ENCODE assay signal across 8 mouse cellular contexts in the genomic region with DNA sequence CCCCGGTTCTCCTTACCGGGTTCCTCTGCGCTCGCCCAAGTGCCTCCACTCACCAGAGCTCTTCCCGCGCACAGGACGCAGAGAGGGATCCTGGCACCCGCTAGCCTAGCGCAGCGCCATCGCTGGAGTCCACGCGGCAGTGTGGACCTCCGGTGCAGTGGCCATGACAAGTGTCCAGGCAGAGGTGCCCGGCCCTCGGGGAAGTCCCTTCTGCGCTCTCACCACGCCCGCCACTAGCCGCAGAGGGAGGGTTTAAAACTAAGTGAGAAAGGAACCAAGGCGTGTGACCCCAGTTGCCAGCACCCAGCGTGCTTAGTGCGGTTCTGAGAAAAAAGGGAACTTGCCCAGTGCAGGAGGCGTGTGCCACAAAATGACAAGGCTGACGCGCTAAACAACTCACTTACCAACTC. TPM values are rescaled to one million over a fixed set of nuclear protein-coding genes. Genes with fewer than 3 reads are reported as not detected.
A peak's percentile ranks its signal among the peaks of the same experiment; 100 is the strongest.
DNase-seq lines count a peak whose midpoint lies in the region; ATAC-seq and TF ChIP-seq lines count a peak whose summit lies in the region.

A gene (minus strand): TSS at position 207 of the 410 bp plus-strand sequence.

- H3K27me3 ChIP-seq in kidney, postnatal 0 days (ENCODE audit: insufficient read depth, low read length), result 0 out of 2 replicates have a peak, but pooled peaks cover 3% of the 10 kb centered on the region
- no peaks in the 10 kb centered on the region for H3K27me3 ChIP-seq in kidney, adult 2 months (replicated peaks; ENCODE audit: control insufficient read depth, insufficient read depth, low read length)
- peaks cover 21% of the 10 kb centered on the region for H3K27me3 ChIP-seq in intestine, postnatal 0 days (replicated peaks; ENCODE audit: control insufficient read depth, insufficient read depth, low read length)
- no peaks in the 10 kb centered on the region for H3K27me3 ChIP-seq in megakaryocyte, embryonic 14.5 days (replicated peaks)

- ATAC-seq in kidney, postnatal 0 days (replicated peaks; ENCODE audit: low FRiP score, low read depth), result 0 out of 2 replicates have a peak, but pooled peaks have one; percentile 21
- ATAC-seq in intestine, postnatal 0 days, result no peak

- H3K4me3 ChIP-seq in kidney, postnatal 0 days (replicated peaks; ENCODE audit: low read depth, low read length), result peak within 1 kb of the TSS; percentile 17; the same call in 1 of the 2 replicates
- H3K4me3 ChIP-seq in kidney, adult 2 months (ENCODE audit: insufficient read depth, low read depth, low read length), result no peak within 1 kb of the TSS
- H3K4me3 ChIP-seq in bone marrow macrophage, adult 2 months (ENCODE audit: insufficient read depth, low read length), result peak within 1 kb of the TSS; percentile 80
- H3K4me3 ChIP-seq in intestine, postnatal 0 days (ENCODE audit: low read depth, low read length), result no peak within 1 kb of the TSS
- H3K4me3 ChIP-seq in megakaryocyte, embryonic 14.5 days (replicated peaks), result peak within 1 kb of the TSS; percentile 92

- peak; percentile 1 for DNase-seq in kidney, postnatal 0 days (ENCODE audit: low spot score)
- DNase-seq in kidney, adult 2 months, result no peak
- peak; percentile 6 to 40 for DNase-seq in heart, adult 18-20 months
- peak; percentile 9 to 30 for DNase-seq in spleen, postnatal 10 days (ENCODE audit: low spot score in 2 of 2)
- no peak for DNase-seq in cerebellum, adult 11 months

- no peak within 1 kb of the TSS for H3K27ac ChIP-seq in kidney, postnatal 0 days
- H3K27ac ChIP-seq in kidney, adult 2 months (ENCODE audit: insufficient read depth, low read depth, low read length), result no peak within 1 kb of the TSS
- H3K27ac ChIP-seq in bone marrow macrophage, adult 2 months (ENCODE audit: insufficient read depth, low read depth, low read length), result peak within 1 kb of the TSS; percentile 53
- no peak within 1 kb of the TSS for H3K27ac ChIP-seq in intestine, postnatal 0 days (ENCODE audit: low read depth, low read length)

- peak within 1 kb of the TSS; percentile 59 for H3K4me2 ChIP-seq in kidney, postnatal 0 days (ENCODE audit: low read length)
- H3K4me2 ChIP-seq in intestine, postnatal 0 days (replicated peaks; ENCODE audit: low read depth), result peak within 1 kb of the TSS; percentile 47

- no peaks in the 10 kb centered on the region for H3K36me3 ChIP-seq in kidney, postnatal 0 days (ENCODE audit: insufficient read depth, low read length)
- no peaks in the 10 kb centered on the region for H3K36me3 ChIP-seq in kidney, adult 2 months (ENCODE audit: control insufficient read depth, insufficient read depth, low read length)
- H3K36me3 ChIP-seq in intestine, postnatal 0 days (ENCODE audit: control insufficient read depth, insufficient read depth), result no peaks in the 10 kb centered on the region
- no peaks in the 10 kb centered on the region for H3K36me3 ChIP-seq in megakaryocyte, embryonic 14.5 days (replicated peaks; ENCODE audit: low read length)

- WGBS in kidney, postnatal 0 days, result 2% methylated on average over 26 of the region's 26 CpGs
- WGBS in kidney, adult 2 months, result 1% methylated on average over 26 of the region's 26 CpGs
- 3% methylated on average over 26 of the region's 26 CpGs for WGBS in intestine, postnatal 0 days

- TF ChIP-seq POLR2A in kidney, adult 2 months (IDR thresholded peaks at IDR 0.05; ENCODE audit: low read depth, low read length), result no peak
- no peak for TF ChIP-seq POLR2A in bone marrow macrophage, adult 2 months (IDR thresholded peaks at IDR 0.05; ENCODE audit: borderline replicate concordance, low read depth, low read length)

- no peaks in the 10 kb centered on the region for H3K9me3 ChIP-seq in kidney, postnatal 0 days (replicated peaks; ENCODE audit: low read length)
- H3K9me3 ChIP-seq in intestine, postnatal 0 days (ENCODE audit: control insufficient read depth), result no peaks in the 10 kb centered on the region
- no peaks in the 10 kb centered on the region for H3K9me3 ChIP-seq in megakaryocyte, embryonic 14.5 days

- H3K4me1 ChIP-seq in kidney, postnatal 0 days (replicated peaks; ENCODE audit: insufficient read depth, low read length), result no peaks in the 10 kb centered on the region
- H3K4me1 ChIP-seq in kidney, adult 2 months (ENCODE audit: control insufficient read depth, insufficient read depth, low read length), result no peaks in the 10 kb centered on the region
- peaks cover 4% of the 10 kb centered on the region for H3K4me1 ChIP-seq in bone marrow macrophage, adult 2 months (ENCODE audit: control insufficient read depth, insufficient read depth, low read length)
- 0 out of 2 replicates have a peak, but pooled peaks cover 2% of the 10 kb centered on the region for H3K4me1 ChIP-seq in intestine, postnatal 0 days (replicated peaks; ENCODE audit: control insufficient read depth, insufficient read depth, low read length)
- H3K4me1 ChIP-seq in megakaryocyte, embryonic 14.5 days, result peaks cover 29% of the 10 kb centered on the region

- H3K9ac ChIP-seq in kidney, postnatal 0 days (ENCODE audit: low read depth, low read length), result no peak within 1 kb of the TSS
- no peak within 1 kb of the TSS for H3K9ac ChIP-seq in intestine, postnatal 0 days (ENCODE audit: low read depth, low read length)

- no peak for TF ChIP-seq CTCF in kidney, postnatal 0 days (IDR thresholded peaks at IDR 0.05; ENCODE audit: low read depth)
- no peak for TF ChIP-seq CTCF in kidney, adult 2 months (conservative IDR thresholded peaks at IDR 0.05; ENCODE audit: insufficient read depth, insufficient read length, low read depth, low read length)
- no peak for TF ChIP-seq CTCF in bone marrow macrophage, adult 2 months (IDR thresholded peaks at IDR 0.05; ENCODE audit: low read depth, low read length)
- no peak for TF ChIP-seq CTCF in intestine, postnatal 0 days (IDR thresholded peaks at IDR 0.05; ENCODE audit: low read depth)

RNA-seq across cellular contexts. Expression of the gene that starts here (rescaled TPM):
- not detected in 2 replicates for polyA plus RNA-seq in kidney, postnatal 0 days (2015; fragmentation: Nextera tagmentation; extraction: Ambion mirVana)
- 0.12 and 0.20 TPM in 2 replicates for polyA plus RNA-seq in kidney, adult 2 months (2012; rRNA removed)
- 4.4 and 4.8 TPM in 2 replicates for polyA plus RNA-seq in bone marrow macrophage, adult 2 months (2012; ENCODE audit: insufficient read depth, insufficient read length, missing spikeins)
- under 1 TPM; 0.22 to 0.26 TPM for total RNA-seq in heart, adult 18-20 months (2021)
- not detected in 2 replicates for polyA plus RNA-seq in intestine, postnatal 0 days (2015; fragmentation: Nextera tagmentation; extraction: Ambion mirVana)
- polyA plus RNA-seq in megakaryocyte, embryonic 14.5 days (2012; ENCODE audit: insufficient read depth, low replicate concordance), result 0.03 TPM in 1 of 2 replicates, not detected in the other

Comparison
In these comparisons a context has a peak if more than half of its experiments do, and no peak if none do; other contexts are left out.
1. Peak in DNase-seq, ATAC-seq, H3K4me3 ChIP-seq and H3K4me2 ChIP-seq in kidney, postnatal 0 days; RNA of the gene not detected or under 1 TPM.
2. Peak in DNase-seq in heart, adult 18-20 months; RNA of the gene not detected or under 1 TPM.
3. DNase-seq: peak in spleen, postnatal 10 days (2 of 2); none in kidney, adult 2 months (single experiment) and cerebellum, adult 11 months (single experiment).
4. H3K4me3 ChIP-seq: peak in bone marrow macrophage, adult 2 months (single experiment) and megakaryocyte, embryonic 14.5 days (single experiment); none in kidney, adult 2 months (single experiment) and intestine, postnatal 0 days (single experiment).